Mouse (Mus musculus): ENCODE results near the gene Mfsd6l. TPM values are rescaled to one million over a fixed set of nuclear protein-coding genes. Genes with fewer than 3 reads are reported as not detected.

Gene Mfsd6l
- total RNA-seq (2023) = 1 to 10 TPM; 2.1 to 5.1 TPM

DNA sequence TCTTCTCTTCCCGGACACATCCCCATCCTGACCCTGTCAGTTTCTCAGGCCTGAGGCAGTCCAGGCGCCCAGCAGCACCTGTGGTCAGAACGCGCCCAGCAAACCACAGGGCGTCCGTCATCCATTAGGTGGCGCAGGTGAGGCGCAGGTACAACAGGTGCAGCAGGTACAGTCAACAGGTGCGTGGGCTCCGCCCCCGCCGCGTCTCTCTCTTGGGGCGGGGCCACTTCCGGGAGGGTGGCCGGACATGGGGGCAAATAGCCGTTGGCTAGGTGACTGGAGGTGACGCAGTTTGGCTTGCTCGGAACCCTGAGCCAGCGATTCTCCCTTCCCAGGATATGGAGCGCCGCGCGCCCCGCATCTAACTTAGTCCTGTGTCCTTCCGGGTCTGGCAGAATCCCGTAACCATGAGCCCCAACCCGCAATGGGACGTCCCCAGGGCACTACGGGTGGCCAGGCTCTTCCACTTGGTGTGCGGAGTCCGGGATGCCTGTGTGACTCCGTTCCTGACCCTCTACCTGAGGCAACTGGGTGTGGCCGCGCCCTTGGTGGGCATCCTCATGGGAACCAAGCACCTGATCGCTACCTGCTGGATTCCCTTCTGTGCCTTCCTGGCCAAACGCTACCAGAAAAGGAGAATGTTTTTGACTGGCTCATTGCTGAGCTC is at the start of gene Mfsd6l:
TSS of gene Mfsd6l (plus strand) at position 269 of the 667 bp plus-strand sequence.

DNA sequence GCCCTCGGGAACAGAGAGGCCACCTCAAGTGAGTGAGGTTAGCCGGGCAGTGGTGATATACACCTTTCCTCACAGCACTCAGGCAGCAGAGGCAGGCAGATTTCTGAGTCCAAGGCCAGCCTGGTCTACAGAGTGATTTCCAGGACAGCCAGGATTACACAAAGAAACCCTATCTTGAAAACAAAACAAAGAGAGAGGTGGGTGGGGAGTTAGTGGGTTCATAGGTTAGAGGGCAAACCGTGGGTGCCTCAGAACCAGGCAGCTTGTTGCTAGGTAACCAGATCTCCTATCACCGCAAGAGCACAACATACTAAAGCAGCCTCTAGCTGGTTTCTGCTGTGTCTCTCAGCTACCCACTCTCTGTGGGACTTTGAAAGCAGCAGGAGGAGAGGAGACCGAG is 30.7 kb downstream of the Mfsd6l start, which contains the start of gene Ccdc42:
TSS of gene Ccdc42 (plus strand) at position 301 of the 400 bp plus-strand sequence.

Other genes with a start within 250 kb of the Mfsd6l start
- not detected for gene Ntn1, start 155.4 kb upstream of the Mfsd6l start, total RNA-seq (2023)
- gene Pik3r5, start 124.1 kb upstream of the Mfsd6l start, total RNA-seq (2023) = 100 to 1,000 TPM in 1 of 2 experiments, 10 to 100 TPM in 1; 83.0 to 109 TPM
- gene Pik3r6, start 53.2 kb upstream of the Mfsd6l start, total RNA-seq (2023) = 10 to 100 TPM; 54.9 to 65.3 TPM
- gene Ccdc42, start 30.8 kb downstream of the Mfsd6l start, total RNA-seq (2023) = not detected
- 10 to 100 TPM in 1 of 2 experiments, 1 to 10 TPM in 1; 7.1 to 17.5 TPM for gene Myh10, start 135.4 kb downstream of the Mfsd6l start, total RNA-seq (2023)